Mouse (Mus musculus) liver, adult 2 months (tissue): ENCODE measurements around the gene Fyttd1.

Experiments used
- CTCF ChIP-seq: fragments of 200-500 bp; IDR thresholded peaks from 2 replicates; pipeline ENCODE4 v1.5.1; 2011; ENCODE audit warnings: low read depth, low read length, control low read depth
- POLR2A ChIP-seq: fragments of 200-500 bp; IDR thresholded peaks from 2 replicates; pipeline ENCODE4 v1.6.1; 2011; ENCODE audit warnings: low read length, control low read depth; ENCODE audit not compliant: insufficient read depth; ENCODE audit errors: extremely low read depth

DNA sequence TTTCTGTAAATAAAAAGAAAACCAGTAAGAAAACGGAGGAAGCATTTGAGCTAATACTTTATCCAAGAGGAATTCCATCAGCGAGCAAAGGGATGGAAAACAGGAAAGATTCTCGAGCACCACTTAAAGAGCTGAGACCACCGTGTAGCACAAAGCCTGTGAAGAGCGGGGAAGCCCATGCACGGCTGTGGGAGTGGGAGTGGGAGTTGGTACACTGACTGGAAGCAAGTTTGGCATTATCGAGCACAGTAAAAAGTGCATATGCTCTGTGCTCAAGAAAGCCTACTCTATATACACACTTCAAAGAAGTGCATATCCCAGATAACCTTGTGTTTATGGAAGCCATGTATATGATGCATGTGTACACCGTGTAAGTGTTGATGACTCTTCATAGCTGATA, 49.7 kb downstream of the Fyttd1 start:
- no peak for TF ChIP-seq CTCF
- no peak for TF ChIP-seq POLR2A
